Mouse (Mus musculus) embryo, embryonic 11.5 days (tissue): ENCODE results near the gene Pidd1.

ENCODE experiments used
- DNase-seq: peaks from one replicate; pipeline ENCODE4 v3.0.0-alpha.2; 2012; ENCODE audit warnings: low read depth, low spot score

Gene Pidd1

GRCm38 (mm10) chr7:141443828-141444237, at the start of gene Pidd1:
TSS of gene Pidd1 (minus strand) at chr7:141444025.
- peak; percentile 57 for DNase-seq

GRCm38 (mm10) chr7:141492738-141493137, 48.9 kb upstream of the Pidd1 start:
- no peak for DNase-seq

GRCm38 (mm10) chr7:141491151-141491550, 47.3 kb upstream of the Pidd1 start:
- DNase-seq: no peak

- no peak for DNase-seq
Observed at GRCm38 (mm10) chr7:141487141-141487540, 43.3 kb upstream of the Pidd1 start.

GRCm38 (mm10) chr7:141486239-141486638, 42.4 kb upstream of the Pidd1 start:
- DNase-seq: no peak

DNA sequence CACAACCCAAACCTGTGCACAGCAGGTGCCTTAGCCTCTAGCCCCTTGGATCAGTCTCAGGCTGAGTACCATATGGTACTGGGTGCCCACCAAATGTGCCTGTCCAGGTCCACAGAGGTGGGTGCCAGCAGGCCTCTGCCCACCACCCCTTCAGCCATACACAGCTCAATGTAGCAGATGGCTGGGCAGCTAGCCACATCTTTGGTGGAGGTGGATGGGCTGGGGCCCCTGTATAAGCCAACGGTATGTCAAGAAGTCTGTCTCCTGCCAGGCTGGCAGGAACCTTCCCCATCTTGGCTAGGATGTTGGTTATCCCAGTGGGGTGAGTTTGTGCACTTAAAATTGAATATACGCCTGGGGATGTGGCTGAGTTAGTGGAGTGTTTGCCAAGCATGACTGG, 41.8 kb upstream of the Pidd1 start:
- no peak for DNase-seq

GRCm38 (mm10) chr7:141485186-141485585, 41.4 kb upstream of the Pidd1 start:
- DNase-seq: no peak

GRCm38 (mm10) chr7:141484186-141485120, 40.6 kb upstream of the Pidd1 start:
- DNase-seq: no peak

- no peak for DNase-seq
Observed at GRCm38 (mm10) chr7:141483114-141483653, 39.4 kb upstream of the Pidd1 start.

DNA sequence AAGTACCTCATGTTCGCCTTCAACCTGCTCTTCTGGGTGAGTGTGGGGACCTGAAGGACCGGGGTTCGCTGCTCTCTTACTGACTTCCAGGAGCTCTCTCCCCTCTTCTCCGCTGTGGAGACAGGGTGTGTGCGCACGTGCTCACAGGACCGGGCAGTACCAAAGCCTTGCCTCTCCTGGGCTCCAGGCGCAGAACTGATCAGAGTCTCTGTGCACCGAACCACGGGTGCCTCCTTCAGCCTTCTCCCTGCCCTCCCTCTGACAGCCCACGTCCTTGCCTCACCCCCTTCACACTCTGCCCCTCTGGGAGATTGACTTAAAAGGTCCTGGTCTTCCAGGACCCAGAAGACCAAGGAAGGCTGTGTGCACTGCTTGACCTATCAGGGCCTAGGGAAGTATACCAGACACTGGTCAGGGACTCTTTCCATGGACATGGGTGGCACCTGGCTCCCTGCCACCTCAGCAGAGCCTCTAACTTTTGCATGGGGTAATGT, 38.8 kb upstream of the Pidd1 start:
- no peak for DNase-seq

DNA sequence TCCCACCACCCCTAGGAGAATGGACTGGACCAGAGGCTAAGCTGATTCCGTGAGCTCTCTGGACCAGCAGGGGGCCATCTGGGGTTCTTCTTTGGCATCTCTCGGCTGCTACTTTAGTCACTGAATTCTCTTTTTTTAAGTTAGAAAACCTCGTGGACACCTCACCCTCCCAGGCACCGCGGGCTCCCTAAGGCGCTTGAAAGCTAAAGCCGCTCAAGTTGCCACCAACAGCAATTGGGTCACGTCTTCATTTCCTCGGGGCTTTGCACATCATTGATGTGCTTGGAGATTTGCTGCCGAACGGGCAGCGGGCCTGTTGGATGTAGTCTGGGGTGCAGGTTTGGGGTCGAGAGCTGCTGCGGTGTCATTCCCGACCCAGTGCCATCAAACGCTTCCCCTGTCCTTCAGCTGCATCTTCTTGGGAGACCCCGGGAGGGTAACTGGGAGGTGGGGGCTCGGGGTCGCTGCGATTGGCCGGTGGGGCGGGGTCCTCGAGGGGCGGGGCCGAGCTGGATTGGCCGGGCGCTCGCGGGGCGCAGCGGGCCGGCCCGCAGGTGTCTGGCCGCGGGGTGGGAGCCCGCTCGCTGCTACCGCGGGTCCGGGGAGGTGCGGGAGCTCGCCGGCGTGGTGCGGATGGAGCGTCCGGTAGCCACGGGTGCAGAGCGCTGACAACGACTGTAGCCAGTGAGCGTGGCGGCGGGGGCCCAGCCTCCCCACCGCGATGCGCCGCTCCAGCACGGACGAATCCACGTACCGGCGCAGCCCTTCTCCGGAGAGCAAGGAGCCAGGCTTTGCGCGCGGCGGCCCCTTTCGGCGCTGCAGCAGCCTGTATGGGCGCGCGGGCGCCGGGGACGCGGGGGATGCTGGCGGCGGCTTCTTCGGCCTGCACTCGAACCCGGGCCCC, 37.9 kb upstream of the Pidd1 start:
- no peak for DNase-seq

- peak; percentile 69 for DNase-seq
Observed at GRCm38 (mm10) chr7:141480842-141481497, 37.1 kb upstream of the Pidd1 start.

- DNase-seq: no peak
Observed at GRCm38 (mm10) chr7:141478270-141478748, 34.5 kb upstream of the Pidd1 start.

DNA sequence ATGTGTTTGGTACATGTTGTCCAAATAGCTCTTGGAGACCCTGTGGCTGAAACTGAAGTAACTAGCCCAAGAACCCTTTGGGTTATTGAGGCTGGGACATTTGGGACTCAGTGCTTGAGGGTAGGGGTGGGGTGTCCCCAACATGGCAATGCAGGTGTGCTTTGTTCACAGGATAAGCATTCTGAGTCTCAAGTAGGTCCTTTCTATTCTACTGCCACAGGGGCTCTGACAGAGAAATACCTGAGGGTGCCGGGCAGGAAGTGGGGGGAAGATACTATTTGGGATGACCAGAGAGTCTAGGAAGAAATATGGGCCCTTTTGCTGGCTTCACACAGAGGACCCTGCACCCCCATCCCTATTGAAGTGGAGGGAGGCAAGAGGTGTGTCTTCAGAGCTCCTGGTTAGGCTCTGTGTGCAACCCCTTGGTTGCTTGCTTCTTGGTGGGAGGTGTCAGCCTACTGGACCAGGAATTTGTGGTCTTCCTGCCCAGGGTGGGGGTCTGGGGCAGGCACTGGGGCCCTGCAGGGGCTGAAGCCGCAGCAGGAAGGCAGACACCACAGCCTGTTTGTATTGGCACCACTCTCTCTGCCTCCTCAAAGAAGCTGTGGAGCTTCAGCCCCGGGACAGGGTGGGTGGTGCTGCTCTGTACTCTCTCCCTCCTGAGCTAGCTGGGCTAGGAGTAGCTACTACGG, 33.9 kb upstream of the Pidd1 start:
- no peak for DNase-seq

DNA sequence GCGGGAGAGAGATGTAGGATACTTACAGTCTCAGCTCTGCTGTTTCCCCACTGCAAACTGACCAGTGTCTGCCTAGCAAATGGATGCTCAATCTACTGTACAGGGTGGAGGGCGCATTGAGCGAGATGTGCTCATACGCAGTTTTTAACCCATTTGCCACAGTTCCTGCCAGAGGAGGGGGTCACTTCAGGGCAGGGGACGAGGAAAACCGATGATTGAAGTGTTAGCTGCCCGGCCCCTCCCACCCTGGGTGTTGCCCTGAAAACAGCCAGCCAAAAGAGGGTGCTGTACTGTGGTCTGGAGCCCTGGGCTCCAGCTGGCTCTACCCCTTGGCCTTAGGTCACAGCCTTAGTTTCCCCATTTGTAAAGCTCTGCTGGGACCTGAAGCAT, 33.2 kb upstream of the Pidd1 start:
- no peak for DNase-seq

GRCm38 (mm10) chr7:141476226-141476980, 32.6 kb upstream of the Pidd1 start:
- DNase-seq: no peak

DNA sequence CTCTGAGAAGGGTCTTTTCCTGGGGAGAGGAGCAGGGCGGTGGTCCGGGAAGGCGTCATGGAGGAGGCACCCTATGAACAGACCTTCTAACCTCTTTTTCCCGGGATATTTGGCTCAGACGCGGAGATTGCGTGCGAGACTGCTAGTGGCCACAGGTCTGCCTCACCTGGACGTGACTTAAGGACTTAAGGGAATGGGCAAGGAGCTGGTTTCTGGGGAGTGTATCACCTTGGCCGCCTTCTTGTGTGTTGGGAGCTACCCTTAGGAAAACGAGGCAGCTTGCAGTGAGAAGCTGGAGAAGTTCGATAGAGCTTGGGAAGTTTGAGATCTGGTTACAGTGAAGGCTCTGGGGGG, 32.0 kb upstream of the Pidd1 start:
- no peak for DNase-seq

DNA sequence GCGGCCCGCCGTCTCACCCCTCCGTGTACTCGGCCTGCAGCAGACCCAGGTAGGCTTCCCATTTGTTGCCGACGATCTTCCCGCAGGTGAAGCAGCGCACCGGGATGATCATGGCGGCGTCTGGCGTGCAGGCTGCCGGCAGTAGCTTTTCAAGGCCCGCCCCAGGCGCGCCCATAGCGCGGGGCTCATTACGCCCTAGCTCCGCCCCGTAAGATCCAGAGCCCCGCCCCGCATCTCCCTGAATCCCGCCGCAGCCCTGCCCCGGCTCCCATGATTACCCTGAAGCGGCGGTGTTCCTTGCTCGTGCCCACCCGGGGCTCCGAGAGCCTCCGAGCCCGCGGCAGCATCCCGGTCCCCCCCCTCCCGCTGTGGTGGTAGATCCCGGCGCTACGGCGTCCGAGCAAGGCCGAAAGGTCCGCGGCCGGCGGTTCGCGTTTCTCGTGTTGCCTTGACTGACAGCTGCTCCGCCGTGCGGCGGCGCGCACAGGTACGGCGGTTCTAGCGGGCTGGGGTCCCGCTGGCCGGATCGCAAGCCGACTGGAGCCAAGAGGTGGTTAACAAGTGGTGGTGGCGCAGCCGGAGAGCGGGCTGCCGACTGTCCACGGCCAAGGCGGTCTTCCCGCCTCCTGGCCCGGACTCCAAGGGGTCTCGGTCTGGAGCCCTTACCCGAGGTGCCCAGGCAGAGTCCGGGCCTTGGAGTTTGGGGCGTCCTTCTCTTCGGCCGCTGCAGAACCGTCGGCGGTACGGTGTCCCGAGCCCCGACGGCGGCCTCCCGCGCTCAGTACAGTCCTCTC, 31.4 kb upstream of the Pidd1 start, which contains the start of the genes Polr2l and Tspan4:
TSS of gene Polr2l (minus strand) at position 122 of the 794 bp plus-strand sequence.
TSS of gene Tspan4 (plus strand) at position 230 of the 794 bp plus-strand sequence.
- peak; percentile 78 for DNase-seq

DNA sequence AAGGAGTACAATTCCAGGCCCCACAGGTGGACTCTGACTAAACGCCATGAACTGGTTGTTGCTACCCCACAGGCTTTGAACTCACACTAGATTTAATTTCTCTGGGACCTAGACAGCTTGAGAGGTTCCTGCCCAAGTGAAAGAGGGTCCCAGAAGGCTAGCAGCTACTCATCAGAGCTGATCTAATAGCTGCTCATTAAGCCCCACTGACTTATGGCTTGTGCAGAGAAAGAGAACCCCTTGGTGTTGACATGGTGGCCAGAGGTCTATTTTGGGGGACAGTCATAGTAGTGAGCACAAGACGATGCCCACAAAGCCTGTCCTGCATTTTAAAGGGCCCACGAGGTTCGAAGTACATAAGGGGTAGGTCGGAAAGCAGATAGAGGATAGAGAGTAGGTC, 30.3 kb upstream of the Pidd1 start:
- DNase-seq: no peak
